Mouse (Mus musculus) midbrain, embryonic 12.5 days (tissue): Measurements from ENCODE around the gene Ppp1r14a. TPM values are rescaled to one million over a fixed set of nuclear protein-coding genes. Genes with fewer than 3 reads are reported as not detected.

Experiments
- ATAC-seq: fragments of 200-750 bp; cut with Nextera tagmentation; 2 replicates; pipeline ENCODE4 v1.8.0; 2017; ENCODE audit warnings: low read depth, moderate TSS enrichment, moderate library complexity; ENCODE audit not compliant: low FRiP score
- H3K27ac ChIP-seq: fragments of 300-500 bp; sonication (generic); replicated peaks from 2 replicates; pipeline ENCODE4 v1.5.1; 2016; ENCODE audit warnings: mild to moderate bottlenecking
- H3K27me3 ChIP-seq: fragments of 300-500 bp; sonication (generic); 2 replicates; pipeline ENCODE4 v1.6.1; 2016; ENCODE audit warnings: mild to moderate bottlenecking
- H3K36me3 ChIP-seq: fragments of 300-500 bp; sonication (generic); 2 replicates; pipeline ENCODE4 v1.6.1; 2016
- H3K4me1 ChIP-seq: fragments of 300-500 bp; sonication (generic); 2 replicates; pipeline ENCODE4 v1.6.1; 2016
- H3K4me2 ChIP-seq: fragments of 300-500 bp; sonication (generic); replicated peaks from 2 replicates; pipeline ENCODE4 v1.6.1; 2016; ENCODE audit warnings: mild to moderate bottlenecking, moderate library complexity
- H3K4me3 ChIP-seq: fragments of 300-500 bp; sonication (generic); 2 replicates; pipeline ENCODE4 v1.5.1; 2016; ENCODE audit warnings: mild to moderate bottlenecking
- H3K9ac ChIP-seq: fragments of 300-500 bp; sonication (generic); replicated peaks from 2 replicates; pipeline ENCODE4 v1.6.1; 2016; ENCODE audit warnings: mild to moderate bottlenecking, moderate library complexity
- H3K9me3 ChIP-seq: fragments of 300-500 bp; sonication (generic); 2 replicates; pipeline ENCODE4 v1.6.1; 2016; ENCODE audit warnings: mild to moderate bottlenecking
- WGBS: fragments of 180-500 bp; shearing (Covaris S2); methylation state at CpG from one replicate; pipeline ENCODE4 v1.1.7; 2016; 5-methylcytosine and 5-hydroxymethylcytosine counted together
- polyA plus RNA-seq: library from polyadenylated mRNA; unstranded; fragments of >200 nt; fragmentation: Nextera tagmentation; extraction: Ambion mirVana; gene quantifications from 2 replicates; pipeline ENCODE4 v1.2.1, GENCODE M21; 2016

The Ppp1r14a gene
- polyA plus RNA-seq, 1 experiment from 2014 or later = 19.2 TPM

GRCm38 (mm10) chr7:29259781-29260730 lies 29.1 kb upstream of the Ppp1r14a start:
- no peak overlapping the region for H3K4me2 ChIP-seq
- no peaks in the 10 kb centered on the region for H3K27me3 ChIP-seq
- peak; percentile 77 for ATAC-seq
- no peak overlapping the region for H3K4me3 ChIP-seq
- peaks cover 16% of the 10 kb centered on the region for H3K4me1 ChIP-seq
- H3K27ac ChIP-seq = peak overlapping the region; percentile 36; the same call in 1 of the 2 replicates
- H3K9ac ChIP-seq = no peak overlapping the region; the same call in 1 of the 2 replicates
- no peaks in the 10 kb centered on the region for H3K36me3 ChIP-seq
- whole genome bisulfite sequencing = 81% methylated on average over 10 of the region's 10 CpGs
- no peaks in the 10 kb centered on the region for H3K9me3 ChIP-seq

GRCm38 (mm10) chr7:29262151-29262550 lies 27.0 kb upstream of the Ppp1r14a start:
- H3K9me3 ChIP-seq = no peaks in the 10 kb centered on the region
- H3K36me3 ChIP-seq = no peaks in the 10 kb centered on the region
- H3K27ac ChIP-seq = no peak overlapping the region
- H3K27me3 ChIP-seq = no peaks in the 10 kb centered on the region
- 86% methylated on average over 6 of the region's 6 CpGs for WGBS
- peaks cover 16% of the 10 kb centered on the region for H3K4me1 ChIP-seq
- no peak overlapping the region for H3K4me3 ChIP-seq
- H3K4me2 ChIP-seq = no peak overlapping the region
- no peak for ATAC-seq
- H3K9ac ChIP-seq = no peak overlapping the region

- Histone ChIP-seq H3K9me3 (no peaks in the 10 kb centered on the region), H3K4me2 (no peak overlapping the region), H3K36me3 (no peaks in the 10 kb centered on the region), H3K4me3 (no peak overlapping the region), H3K27ac (no peak overlapping the region), H3K4me1 (peaks cover 9% of the 10 kb centered on the region), H3K9ac (no peak overlapping the region), H3K27me3 (no peaks in the 10 kb centered on the region)
- 95% methylated on average over 3 of the region's 3 CpGs for WGBS
- no peak for ATAC-seq
These were observed 25.3 kb upstream of the Ppp1r14a start for GRCm38 (mm10) chr7:29263831-29264230.

GRCm38 (mm10) chr7:29265636-29266035 lies 23.5 kb upstream of the Ppp1r14a start:
- ATAC-seq = no peak
- Histone ChIP-seq H3K27me3 (no peaks in the 10 kb centered on the region), H3K36me3 (no peaks in the 10 kb centered on the region), H3K4me2 (no peak overlapping the region), H3K4me3 (no peak overlapping the region), H3K4me1 (no peaks in the 10 kb centered on the region), H3K27ac (no peak overlapping the region), H3K9ac (no peak overlapping the region), H3K9me3 (no peaks in the 10 kb centered on the region)
- 77% methylated on average over 7 of the region's 7 CpGs for WGBS

- no peaks in the 10 kb centered on the region for H3K9me3 ChIP-seq
- 65% methylated on average over 4 of the region's 4 CpGs for WGBS
- no peak for ATAC-seq
These were observed 22.2 kb upstream of the Ppp1r14a start for GRCm38 (mm10) chr7:29266931-29267330.

GRCm38 (mm10) chr7:29270445-29270844 lies 18.7 kb upstream of the Ppp1r14a start:
- H3K4me1 ChIP-seq = no peaks in the 10 kb centered on the region

More at GRCm38 (mm10) chr7:29266931-29267330, 22.2 kb upstream of the Ppp1r14a start:
- no peak overlapping the region for H3K27ac ChIP-seq
- H3K36me3 ChIP-seq = no peaks in the 10 kb centered on the region
- H3K4me1 ChIP-seq = no peaks in the 10 kb centered on the region
- H3K27me3 ChIP-seq = no peaks in the 10 kb centered on the region
- H3K9ac ChIP-seq = no peak overlapping the region
- H3K4me2 ChIP-seq = no peak overlapping the region
- no peak overlapping the region for H3K4me3 ChIP-seq

GRCm38 (mm10) chr7:29271687-29272465 lies 17.2 kb upstream of the Ppp1r14a start:
- H3K4me2 ChIP-seq = no peak overlapping the region
- no peak overlapping the region for H3K9ac ChIP-seq
- ATAC-seq = no peak
- H3K4me3 ChIP-seq = no peak overlapping the region
- H3K9me3 ChIP-seq = no peaks in the 10 kb centered on the region
- WGBS = 89% methylated on average over 8 of the region's 8 CpGs
- no peaks in the 10 kb centered on the region for H3K27me3 ChIP-seq
- no peak overlapping the region for H3K27ac ChIP-seq
- H3K4me1 ChIP-seq = no peaks in the 10 kb centered on the region
- no peaks in the 10 kb centered on the region for H3K36me3 ChIP-seq

More at GRCm38 (mm10) chr7:29270445-29270844, 18.7 kb upstream of the Ppp1r14a start:
- H3K27me3 ChIP-seq = no peaks in the 10 kb centered on the region
- no peaks in the 10 kb centered on the region for H3K9me3 ChIP-seq
- H3K27ac ChIP-seq = no peak overlapping the region
- H3K36me3 ChIP-seq = no peaks in the 10 kb centered on the region
- no peak overlapping the region for H3K4me3 ChIP-seq
- no peak overlapping the region for H3K9ac ChIP-seq
- no peak for ATAC-seq
- H3K4me2 ChIP-seq = no peak overlapping the region
- WGBS = 91% methylated on average over 4 of the region's 4 CpGs

GRCm38 (mm10) chr7:29276715-29277114 lies 12.4 kb upstream of the Ppp1r14a start:
- no peak overlapping the region for H3K4me3 ChIP-seq
- no peak overlapping the region for H3K9ac ChIP-seq
- 86% methylated on average over 5 of the region's 5 CpGs for WGBS
- H3K4me1 ChIP-seq = peaks cover 11% of the 10 kb centered on the region
- no peaks in the 10 kb centered on the region for H3K36me3 ChIP-seq
- H3K9me3 ChIP-seq = no peaks in the 10 kb centered on the region
- H3K27ac ChIP-seq = no peak overlapping the region
- peaks cover 22% of the 10 kb centered on the region for H3K27me3 ChIP-seq
- ATAC-seq = no peak
- no peak overlapping the region for H3K4me2 ChIP-seq

- peaks cover 18% of the 10 kb centered on the region for H3K4me1 ChIP-seq
- H3K27me3 ChIP-seq = peaks cover 30% of the 10 kb centered on the region
- H3K9ac ChIP-seq = no peak overlapping the region
- ATAC-seq = no peak
- no peak overlapping the region for H3K4me2 ChIP-seq
- WGBS = 91% methylated on average over 4 of the region's 4 CpGs
- no peak overlapping the region for H3K4me3 ChIP-seq
- H3K9me3 ChIP-seq = no peaks in the 10 kb centered on the region
- no peak overlapping the region for H3K27ac ChIP-seq
- H3K36me3 ChIP-seq = no peaks in the 10 kb centered on the region
These were observed 11.6 kb upstream of the Ppp1r14a start for GRCm38 (mm10) chr7:29277510-29277909.

GRCm38 (mm10) chr7:29279261-29279660 lies 9.8 kb upstream of the Ppp1r14a start:
- H3K4me1 ChIP-seq = peaks cover 18% of the 10 kb centered on the region
- no peak overlapping the region for H3K27ac ChIP-seq
- no peaks in the 10 kb centered on the region for H3K36me3 ChIP-seq
- no peaks in the 10 kb centered on the region for H3K9me3 ChIP-seq
- no peak for ATAC-seq
- peaks cover 45% of the 10 kb centered on the region for H3K27me3 ChIP-seq
- no peak overlapping the region for H3K9ac ChIP-seq
- H3K4me2 ChIP-seq = no peak overlapping the region
- H3K4me3 ChIP-seq = no peak overlapping the region

- Histone ChIP-seq H3K27me3 (peaks cover 52% of the 10 kb centered on the region), H3K4me1 (peaks cover 18% of the 10 kb centered on the region), H3K27ac (no peak overlapping the region), H3K4me3 (no peak overlapping the region), H3K9me3 (no peaks in the 10 kb centered on the region), H3K9ac (no peak overlapping the region), H3K36me3 (no peaks in the 10 kb centered on the region), H3K4me2 (no peak overlapping the region)
- 90% methylated on average over 8 of the region's 8 CpGs for WGBS
- no peak for ATAC-seq
These were observed 9.2 kb upstream of the Ppp1r14a start for GRCm38 (mm10) chr7:29279924-29280323.

- no peak overlapping the region for H3K27ac ChIP-seq
- peak overlapping the region; percentile 55 for H3K4me3 ChIP-seq
These were observed 8.3 kb upstream of the Ppp1r14a start for GRCm38 (mm10) chr7:29280801-29281200.

More at GRCm38 (mm10) chr7:29280801-29281200, 8.3 kb upstream of the Ppp1r14a start:
- Histone ChIP-seq H3K9me3 (no peaks in the 10 kb centered on the region), H3K4me2 (peak overlapping the region; percentile 89), H3K27me3 (peaks cover 52% of the 10 kb centered on the region), H3K36me3 (no peaks in the 10 kb centered on the region), H3K4me1 (peaks cover 18% of the 10 kb centered on the region), H3K9ac (no peak overlapping the region; the same call in 1 of the 2 replicates)
- ATAC-seq = no peak
- WGBS = 16% methylated on average over 13 of the region's 13 CpGs
